Mouse (Mus musculus): ENCODE results near the gene Prkg1.

DNA sequence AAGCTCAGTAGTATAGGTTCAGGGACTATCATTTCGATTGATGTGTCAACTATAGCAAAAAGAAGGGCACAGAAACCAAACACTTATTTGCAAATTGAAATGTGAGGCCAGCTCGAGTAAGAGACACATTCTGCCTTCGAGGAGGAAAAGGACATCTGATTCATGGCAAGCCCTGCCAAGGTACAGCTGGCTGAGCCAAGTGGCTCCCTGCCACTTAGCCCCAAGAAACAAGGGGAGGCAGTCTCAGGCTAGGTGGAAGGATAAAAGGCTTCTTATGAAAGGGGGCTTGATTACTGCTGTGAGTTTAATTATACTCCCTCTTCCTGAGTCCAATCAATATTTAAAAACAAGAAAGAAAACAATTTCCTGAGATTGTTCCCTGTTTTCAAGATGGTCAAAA, 403.7 kb downstream of the Prkg1 start:
- TF ChIP-seq CTCF (IDR thresholded peaks at IDR 0.05; ENCODE audit: control insufficient read depth, insufficient read depth, insufficient replicate concordance, low read depth, low read length) = no peak
- TF ChIP-seq POLR2A (IDR thresholded peaks at IDR 0.05; ENCODE audit: control insufficient read depth, low read depth, low read length) = no peak
